8 mouse cellular contexts compared by ENCODE assay signal in genomic region chr15:82898141-82898739, GRCm38 (mm10).
DNase-seq lines count a peak whose midpoint lies in the region; ATAC-seq and TF ChIP-seq lines count a peak whose summit lies in the region.

No protein-coding gene starts in this region.

- TF ChIP-seq EP300 in stomach, postnatal 0 days (optimal IDR thresholded peaks at IDR 0.05), result no peak

- H3K36me3 ChIP-seq in thymus, adult 2 months (ENCODE audit: control insufficient read depth, insufficient read depth, low read length), result no peaks in the 10 kb centered on the region
- H3K36me3 ChIP-seq in liver, embryonic 11.5 days (ENCODE audit: control insufficient read depth, insufficient read depth, low read length), result no peaks in the 10 kb centered on the region
- no peaks in the 10 kb centered on the region for H3K36me3 ChIP-seq in stomach, postnatal 0 days (ENCODE audit: control insufficient read depth, insufficient read depth, low read length)

- WGBS in thymus, adult 2 months, result 21% methylated on average over 11 of the region's 11 CpGs
- 22% methylated on average over 11 of the region's 11 CpGs for WGBS in liver, embryonic 11.5 days
- WGBS in stomach, postnatal 0 days, result 18% methylated on average over 11 of the region's 11 CpGs

- H3K4me1 ChIP-seq in thymus, adult 2 months (replicated peaks; ENCODE audit: control insufficient read depth, insufficient read depth, low read length), result peaks cover 13% of the 10 kb centered on the region
- peaks cover 18% of the 10 kb centered on the region for H3K4me1 ChIP-seq in liver, embryonic 11.5 days (replicated peaks; ENCODE audit: control insufficient read depth, insufficient read depth, low read length)
- H3K4me1 ChIP-seq in stomach, postnatal 0 days (replicated peaks; ENCODE audit: control insufficient read depth, insufficient read depth), result peaks cover 3% of the 10 kb centered on the region; the same call in 1 of the 2 replicates

- H3K9me3 ChIP-seq in liver, embryonic 11.5 days (ENCODE audit: control insufficient read depth, low read length), result no peaks in the 10 kb centered on the region
- no peaks in the 10 kb centered on the region for H3K9me3 ChIP-seq in stomach, postnatal 0 days (ENCODE audit: control insufficient read depth, low read length)

- no peak for TF ChIP-seq CTCF in gastrocnemius, adult 2 months (IDR thresholded peaks at IDR 0.05)
- no peak for TF ChIP-seq CTCF in thymus, adult 2 months (IDR thresholded peaks at IDR 0.05; ENCODE audit: borderline replicate concordance, control insufficient read depth, extremely low read depth, insufficient read depth, low read length, poor library complexity)
- no peak for TF ChIP-seq CTCF in stomach, postnatal 0 days (IDR thresholded peaks at IDR 0.05; ENCODE audit: low read depth)

- intact Hi-C loops in gastrocnemius, adult 2 months (cut with DNase I), result loop anchor here (2.0 kb wide), 1 partner anchor 139 kb away; no protein-coding TSS in a partner anchor

- H3K27me3 ChIP-seq in thymus, adult 2 months (ENCODE audit: control insufficient read depth, insufficient read depth, low read length), result no peaks in the 10 kb centered on the region
- no peaks in the 10 kb centered on the region for H3K27me3 ChIP-seq in liver, embryonic 11.5 days (replicated peaks; ENCODE audit: control insufficient read depth, insufficient read depth, low read length)
- no peaks in the 10 kb centered on the region for H3K27me3 ChIP-seq in stomach, postnatal 0 days (ENCODE audit: control insufficient read depth, insufficient read depth, low read length)

- TF ChIP-seq POLR2A in thymus, adult 2 months (IDR thresholded peaks at IDR 0.05; ENCODE audit: control insufficient read depth, extremely low read depth, insufficient read depth, low read length, poor library complexity), result no peak

- no peak for ATAC-seq in liver, embryonic 11.5 days (replicated peaks; ENCODE audit: low FRiP score)
- no peak for ATAC-seq in stomach, postnatal 0 days (ENCODE audit: low FRiP score, low TSS enrichment)
- no peak for ATAC-seq in megakaryocyte progenitor cell, adult 5-6 weeks (replicated peaks; ENCODE audit: poor library complexity)
- ATAC-seq in megakaryocyte-erythroid progenitor cell, adult 5-6 weeks (replicated peaks; ENCODE audit: low FRiP score, low TSS enrichment, poor library complexity, severe bottlenecking), result no peak

- H3K9ac ChIP-seq in liver, embryonic 11.5 days (ENCODE audit: low read depth, low read length), result peak overlapping the region; percentile 95
- peak overlapping the region; percentile 87 for H3K9ac ChIP-seq in stomach, postnatal 0 days (ENCODE audit: low read length)

- H3K27ac ChIP-seq in gastrocnemius, adult 2 months, result no peak overlapping the region
- H3K27ac ChIP-seq in thymus, adult 2 months (ENCODE audit: control insufficient read depth, insufficient read depth, low read length), result peak overlapping the region; percentile 65
- H3K27ac ChIP-seq in liver, embryonic 11.5 days (ENCODE audit: low read depth, low read length), result peak overlapping the region; percentile 93; the same call in 1 of the 2 replicates
- H3K27ac ChIP-seq in stomach, postnatal 0 days (replicated peaks), result no peak overlapping the region

- peak overlapping the region; percentile 97 for H3K4me3 ChIP-seq in gastrocnemius, adult 2 months
- peak overlapping the region; percentile 87 for H3K4me3 ChIP-seq in thymus, adult 2 months (ENCODE audit: control insufficient read depth, insufficient read depth, low read length)
- peak overlapping the region; percentile 100 for H3K4me3 ChIP-seq in liver, embryonic 11.5 days (ENCODE audit: low read depth, low read length)
- H3K4me3 ChIP-seq in stomach, postnatal 0 days (ENCODE audit: low read depth, low read length), result peak overlapping the region; percentile 92

- no peak for DNase-seq in gastrocnemius, adult 2 months
- DNase-seq in gastrocnemius, postnatal 25 days, result no peak
- DNase-seq in thymus, adult 2 months, result no peak
- no peak for DNase-seq in thymus, adult 18-20 months
- no peak for DNase-seq in liver, embryonic 11.5 days (ENCODE audit: low spot score)
- no peak for DNase-seq in stomach, postnatal 0 days (ENCODE audit: low spot score)

- H3K4me2 ChIP-seq in liver, embryonic 11.5 days, result peak overlapping the region; percentile 80
- H3K4me2 ChIP-seq in stomach, postnatal 0 days (replicated peaks; ENCODE audit: low read depth), result peak overlapping the region; percentile 100

Comparison
In these comparisons a context has a peak if more than half of its experiments do, and no peak if none do; other contexts are left out.
1. H3K27ac ChIP-seq: peak in thymus, adult 2 months (single experiment) and liver, embryonic 11.5 days (single experiment); none in gastrocnemius, adult 2 months (single experiment) and stomach, postnatal 0 days (single experiment).
2. Peak in every context shown above with its lines, with median percentiles within 50 percentile points of each other: H3K4me3 ChIP-seq.